Mouse (Mus musculus) megakaryocyte, embryonic 14.5 days (primary cell): ENCODE measurements around the gene Cfap299.
"Not testable (repeated sequence)": the region's sequence is repeated elsewhere in the genome, so short reads cannot be mapped to it uniquely, and the experiment has no call there.

Experiments
- FLI1 ChIP-seq: IDR thresholded peaks from 2 replicates; pipeline ENCODE4 v1.6.1; 2012; ENCODE audit warnings: low read length, inconsistent platforms, mixed read lengths
- GATA1 ChIP-seq: IDR thresholded peaks from 3 replicates; pipeline ENCODE4 v1.6.1; 2012; ENCODE audit warnings: mixed read lengths, low read length, inconsistent platforms, borderline replicate concordance

DNA sequence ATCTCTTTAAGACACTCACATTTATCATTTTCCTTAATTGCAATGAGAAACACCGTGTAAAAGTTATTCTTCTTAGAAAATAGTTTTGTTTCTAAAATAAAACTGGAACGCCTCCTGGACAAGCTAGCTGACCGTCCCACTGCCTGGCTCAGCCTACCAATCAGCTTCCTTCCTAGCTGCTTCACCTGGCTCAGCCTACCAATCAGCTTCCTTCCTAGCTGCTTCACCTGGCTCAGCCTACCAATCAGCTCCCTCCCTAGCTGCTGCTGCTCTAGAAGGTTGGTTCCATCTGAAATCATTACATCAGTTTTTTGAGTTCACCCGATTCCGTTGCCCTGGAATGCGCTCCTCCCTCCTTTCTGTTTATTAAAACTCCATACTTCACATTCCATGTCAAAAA, 247.4 kb downstream of the Cfap299 start:
- TF ChIP-seq GATA1, FLI1: not testable (repeated sequence)
